Mouse (Mus musculus) MEL (cell line): ENCODE data around the gene Mcm2. TPM values are rescaled to one million over a fixed set of nuclear protein-coding genes. Genes with fewer than 3 reads are reported as not detected.

ENCODE experiments used
- DNase-seq: peaks from one replicate; pipeline ENCODE4 v3.0.0; 2011; ENCODE audit warnings: low read depth, low spot score
- H3K27ac ChIP-seq: 2 replicates; pipeline ENCODE4 v1.5.1; 2012; ENCODE audit warnings: low read depth, mild to moderate bottlenecking, control low read depth, low read length, moderate library complexity; ENCODE audit not compliant: control insufficient read depth
- H3K27me3 ChIP-seq, 2 experiments: fragments of 150-350 bp in 1 of 2; sonication (generic) in 1 of 2; 2 replicates each; pipeline ENCODE4 v1.6.1; 2012; ENCODE audit warnings: low read length in 2 of 2, mild to moderate bottlenecking in 2 of 2, improper control_type of control experiment in 1 of 2, moderate library complexity in 1 of 2; ENCODE audit not compliant: insufficient read depth in 2 of 2, control insufficient read depth in 1 of 2
- H3K36me3 ChIP-seq, 2 experiments: 2 replicates each; pipeline ENCODE4 v1.6.1; 2012 to 2014; ENCODE audit warnings: low read length in 2 of 2, improper control_type of control experiment in 1 of 2, inconsistent platforms in 1 of 2, mild to moderate bottlenecking in 1 of 2; ENCODE audit not compliant: insufficient read depth in 2 of 2, control insufficient read depth in 1 of 2
- H3K4me1 ChIP-seq, 2 experiments: fragments of 150-350 bp in 1 of 2; sonication (generic) in 1 of 2; 2 replicates each; pipeline ENCODE4 v1.6.1; 2012; ENCODE audit warnings: low read length in 2 of 2, improper control_type of control experiment in 1 of 2, mild to moderate bottlenecking in 1 of 2; ENCODE audit not compliant: insufficient read depth in 2 of 2, control insufficient read depth in 1 of 2
- H3K4me3 ChIP-seq, 2 experiments: fragments of 150-350 bp in 1 of 2; sonication (generic) in 1 of 2; 2 replicates each; pipeline ENCODE4 v1.5.1; 2012; ENCODE audit warnings: low read depth in 2 of 2, low read length in 2 of 2, mild to moderate bottlenecking in 2 of 2, moderate library complexity in 2 of 2, control low read depth in 1 of 2, improper control_type of control experiment in 1 of 2; ENCODE audit not compliant: control insufficient read depth in 1 of 2, insufficient read depth in 1 of 2
- H3K79me2 ChIP-seq: 2 replicates; pipeline ENCODE4 v1.6.1; 2012; ENCODE audit warnings: mild to moderate bottlenecking, low read length, moderate library complexity; ENCODE audit not compliant: control insufficient read depth, poor library complexity, insufficient read depth
- H3K9ac ChIP-seq: 2 replicates; pipeline ENCODE4 v1.6.1; 2012; ENCODE audit warnings: low read depth, mild to moderate bottlenecking, control low read depth, low read length, moderate library complexity; ENCODE audit not compliant: control insufficient read depth, poor library complexity, severe bottlenecking
- H3K9me3 ChIP-seq: fragments of 150-350 bp; sonication (generic); replicated peaks from 2 replicates; pipeline ENCODE4 v1.6.1; 2012; ENCODE audit warnings: mild to moderate bottlenecking, low read length, improper control_type of control experiment, moderate library complexity; ENCODE audit not compliant: insufficient read depth
- HCFC1 ChIP-seq: IDR thresholded peaks from 2 replicates; pipeline ENCODE4 v1.6.1; 2012; ENCODE audit warnings: low read depth, mild to moderate bottlenecking, inconsistent platforms, low read length, improper control_type of control experiment, moderate library complexity
- KAT2A ChIP-seq: conservative IDR thresholded peaks from 2 replicates; pipeline ENCODE4 v1.6.1; 2012; ENCODE audit warnings: low read depth, low read length, improper control_type of control experiment, inconsistent platforms
- MAFK ChIP-seq: IDR thresholded peaks from 2 replicates; pipeline ENCODE4 v1.6.1; 2011; ENCODE audit warnings: low read depth, mild to moderate bottlenecking, low read length, improper control_type of control experiment, borderline replicate concordance
- MYC ChIP-seq: IDR thresholded peaks from 2 replicates; pipeline ENCODE4 v1.6.1; 2011; ENCODE audit warnings: low read depth, mild to moderate bottlenecking, low read length, improper control_type of control experiment, moderate library complexity
- POLR2A ChIP-seq, 2 experiments: IDR thresholded peaks; 2 replicates each; pipeline ENCODE4 v1.6.1; 2011 to 2012; ENCODE audit warnings: low read length in 2 of 2, mild to moderate bottlenecking in 2 of 2, control low read depth in 1 of 2, improper control_type of control experiment in 1 of 2, low read depth in 1 of 2, moderate library complexity in 1 of 2; ENCODE audit not compliant: control insufficient read depth in 1 of 2, insufficient read depth in 1 of 2, poor library complexity in 1 of 2
- POLR2AphosphoS2 ChIP-seq: IDR thresholded peaks from 2 replicates; pipeline ENCODE4 v1.6.1; 2011; ENCODE audit warnings: low read length, improper control_type of control experiment
- POLR2AphosphoS5 ChIP-seq: IDR thresholded peaks from 2 replicates; pipeline ENCODE4 v1.6.1; 2012; ENCODE audit warnings: low read depth, borderline replicate concordance, mild to moderate bottlenecking, inconsistent platforms, low read length, moderate library complexity, mixed read lengths
- RAD21 ChIP-seq: IDR thresholded peaks from 2 replicates; pipeline ENCODE4 v1.6.1; 2011; ENCODE audit warnings: mild to moderate bottlenecking, low read depth, low read length, improper control_type of control experiment
- USF1 ChIP-seq: IDR thresholded peaks from 2 replicates; pipeline ENCODE4 v1.6.1; 2014; ENCODE audit warnings: low read depth, mild to moderate bottlenecking, inconsistent platforms, low read length, improper control_type of control experiment, moderate library complexity
- ZMIZ1 ChIP-seq: IDR thresholded peaks from 2 replicates; pipeline ENCODE4 v1.6.1; 2012; ENCODE audit warnings: low read depth, mild to moderate bottlenecking, inconsistent platforms, low read length, improper control_type of control experiment, moderate library complexity
- polyA plus RNA-seq, 2 experiments: library from polyadenylated mRNA; stranded (reverse) in 1 of 2; unstranded in 1 of 2; fragments of >175 nt in 1 of 2; fragments of >200 nt in 1 of 2; gene quantifications; 2 replicates each; pipeline versions ENCODE4 v1.2.1 to v1.2.4; 2012; ENCODE audit warnings: low replicate concordance in 2 of 2, low read depth in 1 of 2; ENCODE audit not compliant: insufficient read length in 2 of 2, insufficient read depth in 1 of 2, missing spikeins in 1 of 2
- total RNA-seq: library from RNA; depleted of rRNA; stranded (reverse); fragments of 300-350 nt; gene quantifications from 2 replicates; pipeline ENCODE4 v1.2.3, GENCODE M21; 2012

The Mcm2 gene
- total and polyA plus RNA-seq, 3 experiments = 110 to 268 (median 242) TPM

DNA sequence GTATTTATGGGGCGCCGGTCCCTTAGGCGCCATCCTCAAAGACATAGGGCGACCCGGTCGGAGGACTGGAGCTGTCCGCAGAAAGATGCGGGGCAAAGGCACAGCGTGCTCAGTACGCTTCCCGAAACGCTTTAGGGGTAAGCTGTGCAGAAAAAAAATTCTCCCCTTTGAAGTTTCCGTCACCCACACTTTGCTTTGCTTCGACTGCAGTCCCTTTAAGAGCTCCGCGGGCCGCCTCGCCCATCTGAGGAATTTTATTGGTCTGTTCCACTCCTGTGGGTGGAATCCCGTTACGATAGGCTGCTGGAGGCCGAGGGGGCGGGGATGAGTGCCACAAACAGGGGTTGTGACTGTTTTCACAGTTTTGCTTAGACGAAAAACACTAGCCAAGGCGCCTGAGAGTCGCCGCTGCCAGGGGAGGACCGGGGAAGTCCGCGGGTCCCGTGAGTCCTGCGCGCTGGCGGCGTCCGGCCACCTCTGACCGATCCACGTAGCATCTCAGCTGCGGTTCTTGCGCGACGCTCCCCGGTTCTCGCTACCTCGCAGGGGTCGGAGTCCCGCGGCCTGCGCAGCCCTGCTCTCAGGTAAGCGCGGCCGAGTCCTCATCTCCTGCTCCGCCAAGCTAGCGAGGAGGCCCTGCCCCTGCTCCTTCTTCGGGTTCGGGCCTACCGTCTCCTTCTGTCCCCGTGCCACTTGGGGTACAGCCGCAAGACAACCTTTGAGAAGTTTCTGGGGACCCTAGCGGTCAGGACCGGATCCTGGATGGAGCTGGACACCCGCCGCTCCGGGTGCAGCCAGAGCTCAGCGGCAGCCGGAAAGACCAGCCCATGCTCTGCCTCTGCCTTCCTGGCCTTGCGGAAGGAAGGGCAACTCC lies 3.6 kb upstream of the Mcm2 start, which contains the start of gene Tpra1 (continued):
- no peak for TF ChIP-seq MAFK
- no peak; the same call in 1 of the 2 replicates for TF ChIP-seq KAT2A
- TF ChIP-seq ZMIZ1 = no peak
- TF ChIP-seq RAD21 = no peak

DNA sequence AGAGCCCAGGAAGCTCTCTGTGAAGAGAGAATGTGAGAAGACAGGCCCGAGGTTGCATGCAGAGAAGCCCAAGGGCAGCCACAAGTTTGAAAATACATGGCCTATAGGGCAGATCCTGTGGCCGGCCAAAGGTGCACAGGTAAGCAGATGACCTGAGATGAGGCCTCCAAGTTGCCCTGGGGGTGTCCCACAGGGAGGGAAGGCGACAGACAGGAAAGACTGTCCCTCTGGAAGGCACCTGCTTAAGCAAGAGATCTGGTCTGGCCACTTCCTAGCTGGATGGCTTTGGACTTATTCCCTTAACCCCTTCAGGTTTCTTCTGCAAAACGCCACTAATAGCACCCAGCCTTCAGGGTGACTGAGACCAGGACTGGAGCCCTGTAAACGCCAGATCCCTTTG lies 2.9 kb upstream of the Mcm2 start:
- peaks cover 32% of the 10 kb centered on the region for H3K79me2 ChIP-seq
- H3K9me3 ChIP-seq = no peaks in the 10 kb centered on the region
- TF ChIP-seq ZMIZ1 (no peak), POLR2AphosphoS2 (0 out of 2 replicates have a peak, but pooled peaks have one; percentile 10), MYC (no peak)
- H3K27me3 ChIP-seq = no peaks in the 10 kb centered on the region
- DNase-seq = no peak
- H3K9ac ChIP-seq = peak overlapping the region; percentile 84
- peaks cover 0 to 13% of the 10 kb centered on the region in 2 experiments; a peak in 3 of 4 replicates for H3K36me3 ChIP-seq
- H3K4me1 ChIP-seq = peaks cover 0 to 25% of the 10 kb centered on the region in 2 experiments; a peak in 2 of 4 replicates
- peak overlapping the region; percentile 61 to 81 for H3K4me3 ChIP-seq
- H3K27ac ChIP-seq = peak overlapping the region; percentile 58

DNA sequence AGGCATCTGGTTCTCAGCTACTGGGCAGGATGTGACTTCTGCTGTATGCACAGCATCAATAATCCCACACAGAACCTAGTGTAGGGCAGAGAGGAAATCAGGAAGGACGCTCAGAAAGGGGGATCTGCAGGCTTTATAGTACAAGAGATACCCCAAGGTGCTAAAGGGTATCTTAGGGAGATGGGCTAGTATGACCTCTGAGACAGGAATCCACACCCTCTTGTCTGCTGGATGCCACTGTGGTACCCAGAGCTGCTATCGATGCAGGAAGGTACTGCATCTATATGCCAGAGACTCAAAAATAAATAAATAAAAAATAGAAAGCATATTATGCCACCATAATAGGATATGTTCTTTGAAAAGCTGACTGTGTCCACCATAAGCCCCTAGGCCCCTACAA lies 1.0 kb upstream of the Mcm2 start:
- Histone ChIP-seq H3K4me3 (no peak overlapping the region), H3K27ac (no peak overlapping the region), H3K36me3 (peaks cover 3 to 25% of the 10 kb centered on the region in 2 experiments; a peak in 3 of 4 replicates), H3K27me3 (no peaks in the 10 kb centered on the region), H3K9me3 (no peaks in the 10 kb centered on the region), H3K4me1 (peaks cover 0 to 26% of the 10 kb centered on the region in 2 experiments; a peak in 2 of 4 replicates), H3K79me2 (peaks cover 42% of the 10 kb centered on the region), H3K9ac (no peak overlapping the region)
- DNase-seq = no peak
- TF ChIP-seq USF1 = no peak
- no peak for TF ChIP-seq POLR2A (IDR thresholded peaks at IDR 0.05; ENCODE audit: control insufficient read depth in 1 of 2, insufficient read depth in 1 of 2, low read depth in 1 of 2, low read length in 2 of 2, poor library complexity in 1 of 2)
- TF ChIP-seq POLR2AphosphoS5 = no peak
- no peak for TF ChIP-seq HCFC1
